Mouse (Mus musculus): ENCODE data around the gene St6galnac5.
A peak's percentile ranks its signal among the peaks of the same experiment; 100 is the strongest.

St6galnac5 gene

DNA sequence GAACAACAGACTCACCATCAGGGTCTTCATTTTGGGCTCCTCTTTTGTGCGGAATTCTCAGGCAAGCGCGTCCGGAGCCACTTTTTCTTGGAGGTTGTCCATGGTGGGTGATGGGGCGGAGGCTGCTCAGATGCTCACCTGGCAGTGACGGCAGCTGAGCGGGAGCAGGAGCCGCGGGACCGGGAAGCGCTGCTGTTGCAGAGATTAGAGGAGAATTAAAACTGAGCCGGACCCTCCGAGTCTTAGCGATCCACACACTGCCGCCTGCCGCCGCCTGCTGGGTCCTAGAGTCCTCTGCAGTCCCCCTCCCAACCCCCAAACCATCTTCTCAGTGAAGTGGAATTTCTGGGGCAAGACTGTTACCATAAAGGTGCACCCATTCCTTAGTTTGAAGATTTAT, at the start of gene St6galnac5:
TSS of gene St6galnac5 (minus strand) at position 259 of the 400 bp plus-strand sequence.
- peak; percentile 62 for DNase-seq

- DNase-seq = no peak
Measured at GRCm38 (mm10) chr3:153030756-153031155, 48.7 kb upstream of the St6galnac5 start.

- DNase-seq = no peak
Measured at GRCm38 (mm10) chr3:153024016-153024415, 42.0 kb upstream of the St6galnac5 start.

- no peak for DNase-seq
Measured at GRCm38 (mm10) chr3:153018051-153018450, 36.0 kb upstream of the St6galnac5 start.

GRCm38 (mm10) chr3:153016355-153016754, 34.3 kb upstream of the St6galnac5 start:
- DNase-seq = no peak

GRCm38 (mm10) chr3:153006893-153007292, 24.8 kb upstream of the St6galnac5 start:
- no peak for DNase-seq

DNA sequence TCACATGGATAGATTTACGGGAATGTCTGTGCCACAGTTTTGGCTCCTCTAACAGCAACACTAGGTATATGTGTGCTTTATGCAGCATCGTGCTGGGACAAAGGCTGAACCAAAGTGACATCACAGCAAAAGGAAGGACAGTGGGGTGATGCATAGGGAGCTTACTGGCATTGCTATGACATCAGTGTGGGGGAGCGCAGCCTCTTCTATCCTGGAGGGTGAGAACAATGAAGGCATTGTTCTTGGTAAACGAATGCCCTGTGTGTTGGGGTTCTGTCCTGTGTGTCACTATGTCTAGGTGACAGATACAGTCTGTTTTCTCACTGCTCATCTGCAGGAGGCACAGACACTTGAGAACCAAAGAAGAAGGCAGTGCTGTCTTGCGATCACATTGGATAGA, 16.9 kb upstream of the St6galnac5 start:
- no peak for DNase-seq

DNA sequence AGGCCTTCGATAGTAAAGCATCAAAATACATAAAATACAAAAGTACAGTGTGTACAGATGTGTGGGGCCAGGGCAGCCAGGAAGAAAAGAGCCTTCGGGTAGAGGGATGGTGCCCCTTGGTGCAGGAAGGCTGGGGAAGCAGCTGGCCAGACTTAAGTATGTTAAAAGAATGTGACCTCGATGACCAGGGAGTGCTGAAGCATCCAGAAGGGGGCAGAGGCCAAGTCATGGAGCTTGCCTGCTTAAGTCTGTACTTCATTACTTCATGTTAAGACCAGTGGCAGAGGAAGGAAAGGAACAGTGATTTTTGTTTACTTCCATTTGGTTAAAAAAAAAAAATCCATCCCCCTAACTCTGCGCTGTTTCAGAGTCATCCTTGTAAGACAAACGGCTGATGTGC, 16.1 kb upstream of the St6galnac5 start:
- DNase-seq = no peak

GRCm38 (mm10) chr3:152993608-152994007, 11.6 kb upstream of the St6galnac5 start:
- DNase-seq = no peak

DNA sequence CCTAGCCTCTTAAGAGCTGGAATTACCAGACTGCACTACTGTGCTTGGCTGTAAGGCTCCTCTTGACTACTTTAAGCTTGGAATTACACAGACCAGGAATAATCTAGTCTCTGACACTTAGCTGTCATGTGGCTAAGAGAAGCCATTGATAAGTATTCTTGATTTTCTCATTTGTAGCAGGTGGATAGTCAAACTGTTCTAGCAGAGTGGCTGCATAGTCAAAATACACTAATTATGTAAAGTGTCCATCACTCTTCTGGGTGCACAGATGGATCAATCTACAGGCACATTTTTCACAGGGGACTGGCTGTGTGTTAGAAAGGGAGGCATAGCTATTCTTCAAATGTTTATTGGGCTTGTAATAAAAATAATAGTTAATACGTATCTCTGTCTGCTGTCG, 8.7 kb upstream of the St6galnac5 start:
- DNase-seq = no peak

DNA sequence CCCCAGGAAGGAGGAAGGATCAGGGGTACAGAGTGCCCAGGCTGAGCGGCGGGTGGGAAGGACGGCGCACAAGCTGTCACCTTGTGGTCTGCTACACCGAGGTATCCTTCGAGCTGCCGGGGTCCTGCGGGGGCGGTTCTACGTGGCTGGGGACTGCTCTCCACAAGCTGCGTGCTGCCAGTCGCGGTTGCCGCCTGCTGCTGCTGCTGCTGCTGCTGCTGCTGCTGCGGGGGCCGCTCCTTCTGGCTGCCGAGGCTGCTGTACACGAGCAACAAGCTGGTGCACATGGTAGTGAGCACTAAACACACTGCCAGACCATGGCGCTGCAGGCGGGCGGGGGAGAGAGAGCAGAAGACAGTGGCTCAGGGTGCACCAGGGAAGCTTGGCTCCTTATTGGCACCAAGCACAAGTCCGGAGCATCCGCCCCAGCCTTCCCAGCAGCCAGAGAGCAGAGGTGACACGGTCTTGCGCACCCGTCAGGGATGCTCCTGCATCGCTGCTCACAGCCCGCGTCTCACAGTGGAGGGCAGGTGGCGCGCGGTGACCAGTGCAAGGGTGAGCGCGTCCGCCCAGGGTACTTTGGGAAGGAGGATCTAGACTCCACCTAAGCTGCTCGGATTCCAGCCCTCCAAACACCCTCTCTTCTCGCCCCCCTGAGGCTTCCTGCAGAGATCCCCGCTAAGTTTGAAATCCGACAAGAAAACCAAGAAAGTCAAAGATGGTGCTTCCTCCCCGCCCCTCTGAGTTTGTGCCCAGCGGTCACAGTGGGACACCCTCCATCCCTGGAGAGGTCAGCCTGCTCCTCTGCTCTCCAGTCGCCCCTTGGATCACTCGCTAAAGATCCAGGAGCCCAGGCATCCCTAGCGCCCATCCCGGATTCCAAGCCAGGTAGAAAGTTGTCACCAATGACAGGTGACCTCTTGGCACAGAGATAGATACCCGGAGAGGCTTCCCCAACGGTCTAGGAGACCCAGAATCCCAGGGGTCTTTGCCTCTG, 770 bp downstream of the St6galnac5 start:
- peak; percentile 76 for DNase-seq

DNA sequence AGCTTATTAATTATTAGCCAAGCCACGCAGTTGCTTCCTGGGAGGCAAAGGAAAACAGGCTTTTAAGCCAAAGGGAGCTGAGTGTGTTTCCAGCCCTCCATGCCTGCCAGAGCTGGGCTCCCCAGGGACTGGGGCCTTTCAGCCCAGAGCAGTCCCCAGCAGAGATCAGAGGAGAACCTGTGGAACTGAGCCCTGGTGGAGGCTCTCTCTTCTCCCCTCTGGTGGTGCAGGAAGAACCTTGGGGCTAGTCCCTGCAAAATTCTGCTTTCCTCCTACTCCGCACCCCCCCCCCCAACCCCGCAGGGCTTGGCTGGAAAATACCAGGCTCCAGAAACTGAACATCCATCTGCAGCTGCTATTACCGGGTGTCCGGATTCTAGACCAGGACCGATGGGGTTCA, 1.6 kb downstream of the St6galnac5 start:
- peak; percentile 30 for DNase-seq

DNA sequence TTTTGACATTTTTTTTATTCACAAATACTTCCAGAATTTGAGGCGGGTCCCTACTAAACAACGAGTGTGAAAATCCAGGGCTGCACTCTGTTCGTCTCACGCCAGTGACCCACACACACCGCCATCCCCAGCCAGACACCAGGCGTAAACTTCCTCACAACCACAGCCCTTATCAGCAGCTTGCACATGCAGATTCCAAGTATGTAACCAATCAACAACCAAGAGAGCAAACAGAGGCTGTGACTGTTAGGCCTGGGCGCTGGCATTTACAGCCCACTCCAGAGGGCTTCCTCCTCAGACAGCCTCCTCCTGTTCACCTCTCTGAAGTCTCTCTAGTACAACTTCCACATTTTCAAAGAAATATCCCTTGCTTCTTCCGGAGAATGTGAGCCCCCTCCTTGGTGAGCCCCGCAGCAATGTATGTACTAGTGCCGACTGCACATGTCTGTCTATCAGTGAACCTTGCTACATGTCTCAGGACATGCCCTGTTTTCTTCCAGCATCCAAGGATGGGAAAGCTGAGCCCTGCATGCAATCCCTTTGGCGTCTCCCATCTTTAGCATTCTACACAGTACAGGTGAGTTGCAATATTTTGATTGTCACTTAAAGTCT, 2.5 kb downstream of the St6galnac5 start:
- no peak for DNase-seq

- peak; percentile 73 for DNase-seq
Measured at GRCm38 (mm10) chr3:152971373-152971772, 10.7 kb downstream of the St6galnac5 start.

- no peak for DNase-seq
Measured at GRCm38 (mm10) chr3:152969774-152970347, 12.2 kb downstream of the St6galnac5 start.

GRCm38 (mm10) chr3:152961855-152962376, 20.1 kb downstream of the St6galnac5 start:
- DNase-seq = no peak

DNA sequence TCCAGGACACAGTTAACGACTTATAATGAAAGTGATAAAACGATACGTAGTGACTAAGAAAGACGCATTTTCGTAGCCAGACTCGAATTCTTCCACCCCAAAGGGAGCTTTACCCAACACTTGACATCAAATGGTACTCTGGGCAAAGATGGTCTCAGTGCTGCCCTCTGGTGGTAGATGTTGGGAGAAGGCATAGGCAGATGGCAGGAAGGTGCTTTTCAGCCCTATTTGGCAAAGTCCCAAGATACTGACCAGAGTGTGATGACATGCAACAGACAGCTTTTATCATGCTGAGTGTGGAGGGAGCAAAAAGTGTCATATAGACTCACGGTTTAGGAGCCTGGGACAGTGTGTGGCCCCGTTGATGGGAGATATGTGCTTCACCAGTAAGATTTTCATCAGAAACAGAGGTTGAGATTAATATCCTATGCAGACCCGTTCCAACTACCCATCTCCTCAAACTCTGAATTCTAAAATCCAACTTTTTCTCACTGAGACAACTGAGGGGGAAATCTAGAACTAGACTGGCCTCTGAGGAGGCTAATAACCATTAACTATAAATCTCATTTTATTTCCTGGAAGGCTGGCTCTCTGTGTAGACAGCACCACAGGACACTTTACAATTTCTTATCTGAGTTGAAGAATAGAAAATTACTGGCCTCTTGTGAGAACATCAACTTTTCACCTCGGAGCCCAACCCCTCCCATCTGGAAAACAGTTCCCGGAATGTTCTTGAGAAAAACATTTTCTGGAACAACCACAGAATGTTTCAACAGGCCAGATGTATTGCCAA, 23.5 kb downstream of the St6galnac5 start:
- DNase-seq = no peak

DNA sequence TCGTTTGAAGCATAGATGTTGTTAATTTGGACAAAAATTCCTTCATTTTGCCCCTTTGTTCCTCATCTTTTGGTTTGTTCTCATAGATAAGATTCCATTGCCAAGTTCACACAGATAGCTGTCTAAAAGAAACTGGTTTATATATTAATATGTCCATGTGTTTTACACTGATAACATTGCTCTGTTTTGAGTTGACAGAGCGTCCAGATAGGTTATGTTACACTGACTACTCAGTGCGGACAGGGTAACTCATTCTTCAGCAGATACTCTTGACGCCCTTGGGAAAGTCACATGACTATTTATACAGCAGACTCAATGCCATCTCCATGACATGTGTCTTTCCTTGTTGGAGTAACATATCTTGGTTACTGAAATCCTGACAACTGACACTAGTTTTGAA, 25.3 kb downstream of the St6galnac5 start:
- no peak for DNase-seq

GRCm38 (mm10) chr3:152956038-152956437, 26.0 kb downstream of the St6galnac5 start:
- DNase-seq = no peak

GRCm38 (mm10) chr3:152951634-152952545, 30.2 kb downstream of the St6galnac5 start:
- DNase-seq = no peak

GRCm38 (mm10) chr3:152950914-152951313, 31.1 kb downstream of the St6galnac5 start:
- no peak for DNase-seq

Data from right cerebral cortex, postnatal 25 days (tissue).